Mouse (Mus musculus) stomach, adult 2 months (tissue): ENCODE data around the gene Rbbp7. TPM values are rescaled to one million over a fixed set of nuclear protein-coding genes. Genes with fewer than 3 reads are reported as not detected.

Experiments used
- polyA plus RNA-seq: library from polyadenylated mRNA; depleted of rRNA; stranded (reverse); fragments of >200 nt; gene quantifications from 2 replicates; pipeline ENCODE4 v1.2.3, GENCODE M21; 2012; rRNA removed

The Rbbp7 gene
- 8.6 and 10.3 TPM in 2 replicates for polyA plus RNA-seq

GRCm38 (mm10) chrX:162760115-162760942 is at the start of gene Rbbp7:
Rbbp7 (plus strand) TSS chrX:162760402.

Other genes starting within 250 kb of the Rbbp7 start
- 0.31 and 0.54 TPM in 2 replicates for gene Reps2, start 116.8 kb upstream of the Rbbp7 start, polyA plus RNA-seq
- gene Txlng, start 69.1 kb downstream of the Rbbp7 start, polyA plus RNA-seq, result 0.14 and 0.40 TPM in 2 replicates
- gene Syap1, start 128.0 kb downstream of the Rbbp7 start, polyA plus RNA-seq, result 2.1 and 3.4 TPM in 2 replicates
- 2.6 and 3.0 TPM in 2 replicates for gene Ctps2, start 140.8 kb downstream of the Rbbp7 start, polyA plus RNA-seq
- 0.28 TPM in 1 of 2 replicates, not detected in the other for gene S100g, start 204.2 kb downstream of the Rbbp7 start, polyA plus RNA-seq